Mouse (Mus musculus) cerebellum, postnatal 25 days (tissue): ENCODE measurements at regions not wholly inside any gene's neighbourhood (a gene's known extent, or its start where the extent isn't known, plus 50 kb on each side); places are given as distances from the start of the nearest gene placed in this dataset.

Experiments used
- DNase-seq, 2 experiments: peaks; one replicate each; pipeline ENCODE4 v3.0.0; 2021; ENCODE audit warnings: mixed read lengths in 2 of 2

GRCm38 (mm10) chr11:93808431-93808830, 77.1 kb downstream of the Utp18 start:
- peak in 1 of 2 experiments; percentile 70 for DNase-seq

- DNase-seq = no peak
Measured at GRCm38 (mm10) chr11:93807205-93807604, 78.4 kb downstream of the Utp18 start.

- peak; percentile 22 to 47 for DNase-seq
Measured at GRCm38 (mm10) chr11:93771143-93771940, 114.2 kb downstream of the Utp18 start.

GRCm38 (mm10) chr11:93765961-93766360, 119.6 kb downstream of the Utp18 start:
- DNase-seq = no peak

GRCm38 (mm10) chr11:93762832-93763530, 122.6 kb downstream of the Utp18 start:
- DNase-seq = peak; percentile 64 to 77

GRCm38 (mm10) chr11:93757825-93758224, 127.7 kb downstream of the Utp18 start:
- DNase-seq = no peak

- no peak for DNase-seq
Measured at GRCm38 (mm10) chr11:93736618-93737017, 148.9 kb downstream of the Utp18 start.

GRCm38 (mm10) chr11:93733568-93734185, 151.9 kb downstream of the Utp18 start:
- no peak for DNase-seq

- DNase-seq = no peak
Measured at GRCm38 (mm10) chr11:93729119-93729518, 156.4 kb downstream of the Utp18 start.

- DNase-seq = no peak
Measured at GRCm38 (mm10) chr11:93725242-93725641, 160.3 kb downstream of the Utp18 start.

- DNase-seq = no peak
Measured at GRCm38 (mm10) chr11:93719141-93719540, 166.4 kb downstream of the Utp18 start.

- DNase-seq = no peak
Measured at GRCm38 (mm10) chr11:93709686-93710085, 175.9 kb downstream of the Utp18 start.

GRCm38 (mm10) chr11:93696982-93697541, 188.5 kb downstream of the Utp18 start:
- DNase-seq = no peak

- DNase-seq = peak; percentile 86 to 87
Measured at GRCm38 (mm10) chr11:93696096-93696890, 189.3 kb downstream of the Utp18 start.

- DNase-seq = no peak
Measured at GRCm38 (mm10) chr11:93683691-93684090, 201.9 kb downstream of the Utp18 start.

GRCm38 (mm10) chr11:93676299-93676698, 209.3 kb downstream of the Utp18 start:
- no peak for DNase-seq

GRCm38 (mm10) chr11:93672025-93672424, 213.5 kb downstream of the Utp18 start:
- no peak for DNase-seq

GRCm38 (mm10) chr11:93661657-93662056, 223.9 kb downstream of the Utp18 start:
- no peak for DNase-seq

- DNase-seq = no peak
Measured at GRCm38 (mm10) chr11:93660379-93660778, 225.2 kb downstream of the Utp18 start.

- no peak for DNase-seq
Measured at GRCm38 (mm10) chr11:93658719-93659118, 226.8 kb downstream of the Utp18 start.

- DNase-seq = no peak
Measured at GRCm38 (mm10) chr11:93655602-93656239, 229.8 kb downstream of the Utp18 start.

GRCm38 (mm10) chr11:93653401-93653800, 232.2 kb downstream of the Utp18 start:
- DNase-seq = peak; percentile 46 to 65
